Mouse (Mus musculus): Measurements from ENCODE around the gene Npdc1.
A peak's percentile ranks its signal among the peaks of the same experiment; 100 is the strongest.

The Npdc1 gene

GRCm38 (mm10) chr2:25399051-25399450 is at the start of gene Npdc1:
Gene Npdc1, plus strand, starts transcription at chr2:25399351.
- no peak for DNase-seq

GRCm38 (mm10) chr2:25349499-25349898 is 49.7 kb upstream of the Npdc1 start:
- DNase-seq = no peak

GRCm38 (mm10) chr2:25350701-25351100 is 48.5 kb upstream of the Npdc1 start:
- no peak for DNase-seq

DNA sequence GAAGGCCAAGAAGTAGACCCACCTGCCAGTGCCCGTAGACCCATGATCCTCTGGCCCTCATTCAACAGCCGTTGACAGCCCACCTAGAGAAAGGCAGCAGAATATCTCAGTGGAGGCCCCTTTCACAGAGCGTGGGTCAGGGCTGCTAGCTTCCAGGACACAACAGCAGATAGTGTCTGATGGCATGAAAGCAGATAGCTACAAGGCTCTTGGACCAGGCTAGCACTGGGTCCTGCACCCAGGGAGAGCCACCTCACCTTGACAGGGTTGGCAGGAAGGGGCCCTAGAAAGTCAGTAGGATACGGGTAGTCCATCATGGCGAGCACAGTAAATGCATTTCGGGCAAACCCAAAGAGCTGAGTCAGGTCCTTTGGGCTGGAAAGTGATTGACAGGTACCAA is 44.9 kb upstream of the Npdc1 start:
- no peak for DNase-seq

DNA sequence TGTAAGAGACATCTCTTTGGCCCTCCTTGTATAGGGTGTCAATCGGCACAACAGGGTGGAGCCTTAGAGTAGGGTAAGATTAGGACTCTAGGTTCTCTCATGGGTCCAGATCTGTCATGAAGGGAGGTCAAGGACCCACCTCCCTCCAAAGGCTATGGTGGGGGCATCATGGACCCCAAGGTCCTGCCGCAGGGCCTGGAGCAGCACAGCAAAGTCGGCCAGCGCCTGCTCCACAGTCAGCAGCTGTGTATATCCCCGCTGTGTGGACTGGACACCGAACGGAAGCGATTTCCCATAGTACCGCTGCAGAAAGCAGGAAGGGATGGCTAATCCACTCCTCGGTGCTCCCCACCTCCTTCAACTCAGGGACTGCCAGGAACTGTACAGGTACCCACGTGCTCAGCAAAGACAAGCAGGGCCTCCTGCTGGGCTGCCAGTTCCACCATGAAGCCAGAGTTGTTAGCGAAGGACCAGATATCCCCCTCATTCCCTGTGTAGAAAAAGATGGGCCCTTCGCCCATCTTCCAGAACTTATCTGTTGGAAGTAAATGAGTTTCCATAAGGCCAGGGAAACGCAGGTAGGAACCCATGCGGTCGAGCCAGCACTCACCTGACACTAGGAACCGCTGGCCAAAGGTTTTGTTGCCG is 43.6 kb upstream of the Npdc1 start:
- DNase-seq = no peak

DNA sequence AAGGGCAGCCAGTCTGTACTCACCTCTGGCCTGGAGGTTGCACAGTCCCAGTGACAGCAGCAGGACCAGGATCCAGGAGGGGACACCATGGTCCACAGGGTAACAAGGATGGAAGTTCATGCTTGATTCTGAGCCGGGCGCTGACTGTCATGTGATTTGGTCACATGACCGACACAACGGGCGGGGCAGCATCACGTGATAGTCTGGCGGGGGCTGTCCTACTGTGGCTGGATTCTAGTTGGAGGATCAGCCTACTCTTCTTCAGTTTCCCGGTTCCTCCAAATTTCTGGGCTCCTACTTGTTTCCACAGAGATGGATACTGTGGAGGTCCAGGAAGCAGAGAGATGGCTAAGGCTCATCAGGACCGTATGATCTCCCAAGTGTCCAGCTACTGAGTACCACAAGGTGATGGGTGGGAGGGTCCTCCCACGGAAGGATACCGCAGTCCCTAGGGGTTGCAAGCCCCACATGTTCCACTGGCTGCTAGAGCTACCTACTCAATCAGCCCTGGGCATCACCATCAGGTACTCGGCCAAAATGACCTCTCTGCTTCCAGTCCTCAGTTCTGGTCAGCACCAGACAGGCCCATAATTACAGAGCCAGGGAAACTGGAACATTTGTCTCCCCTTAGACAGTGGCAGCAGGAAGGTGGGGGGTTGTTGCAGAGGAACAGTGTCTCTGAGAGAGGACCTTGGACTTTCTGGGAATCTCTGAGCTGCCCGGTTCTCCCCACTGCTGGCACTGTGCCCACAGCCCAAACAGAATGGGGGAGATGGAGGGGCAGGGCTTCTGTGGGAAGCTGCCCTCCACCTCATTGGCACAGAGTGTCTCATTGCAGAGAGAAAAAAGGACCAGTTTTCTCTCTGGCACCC is 42.7 kb upstream of the Npdc1 start, which contains the start of gene Dpp7:
TSS of gene Dpp7 (minus strand) at position 152 of the 872 bp plus-strand sequence.
- DNase-seq = peak; percentile 92

DNA sequence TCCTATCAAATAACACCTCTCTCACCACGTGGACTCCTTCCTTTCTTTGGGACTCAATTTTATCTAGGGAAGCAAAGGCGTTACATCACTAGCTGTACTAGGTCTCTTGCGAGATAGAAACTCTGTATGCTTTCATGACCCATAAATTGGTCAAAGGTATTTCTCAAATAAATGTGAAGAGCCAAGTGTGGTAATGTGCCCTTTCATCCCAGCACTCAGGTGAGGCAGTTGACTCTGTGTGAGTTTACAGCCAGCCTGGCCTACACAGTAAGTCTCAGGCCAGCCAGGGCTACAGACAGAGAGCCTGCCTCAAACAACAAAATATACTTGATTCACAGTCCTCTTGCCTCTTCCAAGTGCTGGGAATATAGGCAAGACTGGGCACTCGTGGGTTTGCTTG is 39.3 kb upstream of the Npdc1 start:
- DNase-seq = no peak

GRCm38 (mm10) chr2:25363478-25364178 is 35.5 kb upstream of the Npdc1 start:
- DNase-seq = no peak

DNA sequence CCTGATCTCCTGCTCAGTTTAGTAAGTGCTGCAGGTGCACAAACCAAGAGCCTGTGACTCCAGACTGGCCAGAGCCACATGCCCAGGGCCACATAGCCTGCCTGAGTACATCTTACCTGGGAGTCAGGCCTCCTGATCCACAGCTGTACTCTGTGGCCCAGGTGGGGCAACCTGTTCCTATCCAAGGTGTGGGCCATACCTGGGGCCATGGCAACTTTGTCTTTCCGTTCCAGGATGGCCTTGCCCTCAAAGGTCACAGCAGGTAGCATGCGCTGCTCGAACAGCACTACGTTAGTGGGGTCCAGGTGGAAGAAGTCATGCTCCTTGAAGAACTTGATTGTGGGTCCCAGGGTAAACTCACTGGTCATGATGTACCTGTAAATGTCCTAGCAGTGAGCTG is 34.8 kb upstream of the Npdc1 start:
- no peak for DNase-seq

GRCm38 (mm10) chr2:25364761-25365090 is 34.4 kb upstream of the Npdc1 start:
- no peak for DNase-seq

DNA sequence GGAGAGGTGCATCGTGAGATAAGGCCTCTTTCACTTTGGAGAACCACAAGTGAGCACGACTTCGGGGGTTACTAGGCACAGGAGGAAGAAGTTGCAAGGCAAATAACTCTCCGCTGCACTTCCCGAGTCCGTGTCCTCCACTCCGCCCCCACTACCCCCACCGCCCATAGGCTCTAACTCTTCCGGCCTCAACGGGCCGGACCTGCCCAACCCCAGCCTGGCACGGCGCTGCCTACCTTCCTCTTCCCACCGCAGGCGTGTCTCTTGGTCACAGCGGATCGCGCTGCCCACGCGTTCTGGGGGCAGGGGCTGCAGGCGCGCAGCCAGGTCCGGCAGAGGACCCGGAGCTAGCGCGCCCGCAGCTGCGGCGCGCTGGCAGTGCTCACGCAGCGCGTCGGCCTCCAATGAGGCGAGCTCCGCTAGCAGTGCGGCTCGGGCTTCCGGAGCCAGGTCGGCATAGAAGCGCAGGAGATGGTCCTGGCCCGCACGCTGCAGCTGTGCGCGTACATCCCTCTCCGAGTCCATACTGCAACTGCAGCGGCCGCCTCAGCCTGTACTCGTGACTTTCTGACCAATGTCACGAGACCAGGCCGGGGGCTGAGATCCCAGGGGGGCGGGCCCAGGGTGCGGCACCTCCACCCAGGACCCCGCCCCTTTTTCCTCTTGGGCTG is 33.9 kb upstream of the Npdc1 start, which contains the start of gene Uap1l1:
TSS of gene Uap1l1 (minus strand) at position 592 of the 671 bp plus-strand sequence.
- DNase-seq = peak; percentile 82

DNA sequence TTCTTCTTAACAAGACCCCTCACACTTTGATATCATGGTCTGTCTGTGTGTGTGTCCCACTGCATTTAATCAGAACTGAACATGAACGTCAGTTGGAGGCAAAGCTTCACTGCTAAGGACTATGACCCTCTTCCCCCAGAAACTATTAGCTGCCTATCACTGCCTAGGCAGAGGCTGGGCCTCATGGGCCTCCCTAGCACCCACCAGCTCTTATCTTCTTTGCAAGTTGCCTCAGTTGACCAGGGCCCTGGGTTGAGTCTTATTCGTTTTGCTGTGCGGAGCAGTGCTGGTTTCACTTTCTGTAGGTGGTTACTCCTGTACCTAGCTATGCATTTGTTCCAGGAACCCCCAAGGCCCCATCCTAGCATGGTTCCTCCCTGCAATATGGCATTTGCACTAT is 29.2 kb upstream of the Npdc1 start:
- DNase-seq = no peak

DNA sequence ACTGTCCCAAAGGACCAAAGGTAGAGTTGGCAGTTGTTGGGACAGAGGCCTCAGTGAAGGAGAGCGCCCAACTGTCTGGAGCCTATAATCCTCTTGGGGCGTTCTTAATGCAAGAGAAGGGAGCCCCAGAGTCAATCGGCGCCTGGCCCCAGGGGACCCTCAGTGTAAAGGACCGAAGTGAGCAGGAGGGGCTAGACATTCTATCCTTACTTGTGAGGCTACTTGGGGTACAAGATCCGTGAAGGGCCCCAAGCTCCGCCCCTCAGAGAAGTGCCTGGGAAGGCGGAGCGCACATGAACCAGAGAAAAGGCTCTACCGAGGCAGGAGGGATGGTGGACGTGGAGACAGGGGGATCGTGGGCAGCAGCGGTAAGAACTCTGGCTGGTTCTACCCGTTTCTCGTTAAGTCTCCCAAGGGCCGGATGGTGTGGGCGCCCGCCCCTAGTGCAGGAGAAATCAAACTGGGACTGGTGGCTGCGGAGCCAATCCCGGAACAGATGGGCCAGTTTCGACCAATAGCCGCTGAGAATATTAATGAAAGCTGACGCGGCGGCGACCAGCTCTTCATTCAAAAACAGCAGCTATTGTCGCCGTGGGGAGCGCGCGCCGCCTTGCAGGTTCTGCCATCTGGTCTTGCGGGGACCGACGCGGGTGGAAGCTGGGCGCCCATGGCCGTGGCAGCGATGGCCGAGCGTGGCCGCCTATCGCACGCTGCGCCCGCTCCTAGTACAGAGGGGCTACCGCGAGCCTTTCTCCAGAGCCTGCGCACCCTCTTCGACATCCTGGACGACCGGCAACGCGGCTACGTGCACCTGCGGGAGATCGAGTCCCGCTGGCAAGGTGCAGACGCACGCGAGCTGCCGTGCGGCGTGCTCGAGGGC is 27.1 kb upstream of the Npdc1 start, which contains the start of gene Sapcd2:
TSS of gene Sapcd2 (plus strand) at position 558 of the 880 bp plus-strand sequence.
- DNase-seq = peak; percentile 94

GRCm38 (mm10) chr2:25372644-25373391 is 26.3 kb upstream of the Npdc1 start:
- DNase-seq = no peak

GRCm38 (mm10) chr2:25373431-25373830 is 25.7 kb upstream of the Npdc1 start:
- peak; percentile 19 for DNase-seq

GRCm38 (mm10) chr2:25376589-25376988 is 22.6 kb upstream of the Npdc1 start:
- DNase-seq = peak; percentile 62

DNA sequence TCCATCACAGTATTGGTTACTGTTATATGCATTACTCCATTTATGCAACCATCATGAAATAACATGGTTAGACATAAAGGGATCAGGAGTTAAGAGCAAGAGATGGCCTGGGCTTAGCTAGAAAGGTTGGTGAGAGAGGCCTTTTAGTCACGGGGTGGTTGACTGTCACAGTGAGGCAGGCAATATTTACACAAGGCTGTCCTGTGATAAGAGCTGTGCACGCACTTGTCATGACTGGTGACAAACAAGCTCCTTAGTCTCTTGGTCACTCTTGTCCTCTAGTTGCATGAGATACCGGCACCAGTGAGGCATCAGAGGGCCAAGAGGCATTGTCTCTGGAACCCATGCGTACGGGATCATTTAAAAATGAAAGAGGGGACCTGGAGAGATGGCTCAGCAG is 14.7 kb upstream of the Npdc1 start:
- DNase-seq = no peak

DNA sequence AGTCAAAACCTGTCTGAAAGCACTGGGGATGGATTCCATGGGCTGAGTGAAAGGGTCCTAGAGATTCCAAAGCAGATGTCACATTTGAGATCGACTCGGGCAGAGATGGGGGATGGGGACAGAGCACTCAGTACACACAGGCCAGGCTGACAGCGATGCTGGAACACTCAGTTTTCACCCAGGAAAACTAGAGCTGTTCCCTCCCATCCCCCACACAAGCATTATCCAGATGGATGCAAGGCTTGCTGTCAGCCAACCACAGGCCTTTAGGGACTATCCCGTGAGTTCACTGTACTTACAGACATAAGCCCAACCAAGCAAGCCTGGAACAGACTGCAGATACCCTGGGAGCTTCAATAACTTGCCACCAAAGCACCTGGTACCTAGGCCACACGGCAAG is 7.9 kb upstream of the Npdc1 start:
- DNase-seq = no peak

GRCm38 (mm10) chr2:25394281-25395221 is 4.6 kb upstream of the Npdc1 start:
- DNase-seq = no peak

Data from embryo, embryonic 11 days (tissue).